Mouse (Mus musculus): ENCODE measurements around the gene Slk.
"Not testable (repeated sequence)": the region's sequence is repeated elsewhere in the genome, so short reads cannot be mapped to it uniquely, and the experiment has no call there.

Gene Slk

GRCm38 (mm10) chr19:47570042-47570441, 9.4 kb upstream of the Slk start:
- no peak for DNase-seq (ENCODE audit: low spot score in 2 of 2)

GRCm38 (mm10) chr19:47571981-47572380, 7.5 kb upstream of the Slk start:
- not testable (repeated sequence) for DNase-seq (ENCODE audit: low spot score in 2 of 2)

- no peak for DNase-seq (ENCODE audit: low spot score in 2 of 2)
Measured at GRCm38 (mm10) chr19:47573718-47574117, 5.8 kb upstream of the Slk start.

- DNase-seq (ENCODE audit: low spot score in 2 of 2): peak in 1 of 2 experiments; percentile 23
Measured at GRCm38 (mm10) chr19:47578581-47579224, 775 bp upstream of the Slk start.

GRCm38 (mm10) chr19:47579788-47580631, 532 bp downstream of the Slk start:
- DNase-seq (ENCODE audit: low spot score in 2 of 2): peak in 1 of 2 experiments; percentile 29

- no peak for DNase-seq (ENCODE audit: low spot score in 2 of 2)
Measured at GRCm38 (mm10) chr19:47585772-47586171, 6.3 kb downstream of the Slk start.

- DNase-seq (ENCODE audit: low spot score in 2 of 2): no peak
Measured at GRCm38 (mm10) chr19:47587009-47587408, 7.5 kb downstream of the Slk start.

- no peak for DNase-seq (ENCODE audit: low spot score in 2 of 2)
Measured at GRCm38 (mm10) chr19:47608513-47608912, 29.0 kb downstream of the Slk start.

GRCm38 (mm10) chr19:47613442-47613841, 34.0 kb downstream of the Slk start:
- DNase-seq (ENCODE audit: low spot score in 2 of 2): no peak

GRCm38 (mm10) chr19:47621478-47621877, 42.0 kb downstream of the Slk start:
- no peak for DNase-seq (ENCODE audit: low spot score in 2 of 2)

- no peak for DNase-seq (ENCODE audit: low spot score in 2 of 2)
Measured at GRCm38 (mm10) chr19:47624940-47625711, 45.6 kb downstream of the Slk start.

- DNase-seq (ENCODE audit: low spot score in 2 of 2): no peak
Measured at GRCm38 (mm10) chr19:47627450-47627849, 48.0 kb downstream of the Slk start.

GRCm38 (mm10) chr19:47629068-47629467, 49.6 kb downstream of the Slk start:
- DNase-seq (ENCODE audit: low spot score in 2 of 2): no peak

- DNase-seq (ENCODE audit: low spot score in 2 of 2): no peak
Measured at GRCm38 (mm10) chr19:47630381-47630780, 50.9 kb downstream of the Slk start.

GRCm38 (mm10) chr19:47631799-47632198, 52.3 kb downstream of the Slk start:
- DNase-seq (ENCODE audit: low spot score in 2 of 2): no peak

- DNase-seq (ENCODE audit: low spot score in 2 of 2): no peak
Measured at GRCm38 (mm10) chr19:47635380-47635779, 55.9 kb downstream of the Slk start.

- no peak for DNase-seq (ENCODE audit: low spot score in 2 of 2)
Measured at GRCm38 (mm10) chr19:47643910-47644309, 64.4 kb downstream of the Slk start.

GRCm38 (mm10) chr19:47645583-47645982, 66.1 kb downstream of the Slk start:
- DNase-seq (ENCODE audit: low spot score in 2 of 2): no peak

GRCm38 (mm10) chr19:47646508-47647120, 67.1 kb downstream of the Slk start:
- DNase-seq (ENCODE audit: low spot score in 2 of 2): no peak

- DNase-seq (ENCODE audit: low spot score in 2 of 2): peak in 1 of 2 experiments; percentile 13
Measured at GRCm38 (mm10) chr19:47649071-47649470, 69.6 kb downstream of the Slk start.

GRCm38 (mm10) chr19:47650366-47651159, 71.1 kb downstream of the Slk start:
- peak in 1 of 2 experiments; percentile 12 for DNase-seq (ENCODE audit: low spot score in 2 of 2)

Measured in right cerebral cortex, postnatal 10 days (tissue).